Mouse (Mus musculus) v-Abl transformed pro-B cells (cell line): Measurements from ENCODE around the gene Gm10031.
"Not testable (repeated sequence)": the region's sequence is repeated elsewhere in the genome, so short reads cannot be mapped to it uniquely, and the experiment has no call there.

ENCODE experiments used
- in situ Hi-C, 2 experiments: fragments of 400-800 bp; cut with MboI; formaldehyde crosslinking; loops; one replicate each; pipeline ENCODE4 v1.15.1; 2025; ENCODE audit not compliant: unreplicated experiment in 2 of 2

The Gm10031 gene

GRCm38 (mm10) chr1:156523842-156524241 lies at the start of gene Gm10031:
Gene Gm10031, plus strand, starts transcription at chr1:156524012.
- in situ Hi-C loops = not testable (repeated sequence)

- in situ Hi-C loops = loop anchor here in 1 of 2 experiments (5.0 kb wide), 1 partner anchor 58 kb away; no protein-coding TSS in a partner anchor
These were observed 49.0 kb upstream of the Gm10031 start for GRCm38 (mm10) chr1:156474854-156475253.

- in situ Hi-C loops = loop anchor here in 1 of 2 experiments (5.0 kb wide), 1 partner anchor 59 kb away; no protein-coding TSS in a partner anchor
These were observed 47.8 kb upstream of the Gm10031 start for GRCm38 (mm10) chr1:156476016-156476415.

- in situ Hi-C loops = loop anchor here in 1 of 2 experiments (5.0 kb wide), 1 partner anchor 59 kb away; no protein-coding TSS in a partner anchor
These were observed 47.3 kb upstream of the Gm10031 start for GRCm38 (mm10) chr1:156476535-156476934.

GRCm38 (mm10) chr1:156481826-156482225 lies 42.0 kb upstream of the Gm10031 start:
- in situ Hi-C loops = no loop called here

GRCm38 (mm10) chr1:156487498-156487897 lies 36.3 kb upstream of the Gm10031 start:
- in situ Hi-C loops = no loop called here

GRCm38 (mm10) chr1:156488031-156488430 lies 35.8 kb upstream of the Gm10031 start:
- in situ Hi-C loops = no loop called here

GRCm38 (mm10) chr1:156491226-156491796 lies 32.5 kb upstream of the Gm10031 start:
- in situ Hi-C loops = no loop called here

- in situ Hi-C loops = no loop called here
These were observed 28.8 kb upstream of the Gm10031 start for GRCm38 (mm10) chr1:156495025-156495424.

- in situ Hi-C loops = no loop called here
These were observed 26.9 kb upstream of the Gm10031 start for GRCm38 (mm10) chr1:156496910-156497309.

- in situ Hi-C loops = no loop called here
These were observed 18.8 kb upstream of the Gm10031 start for GRCm38 (mm10) chr1:156504945-156505523.

- in situ Hi-C loops = no loop called here
These were observed 17.9 kb upstream of the Gm10031 start for GRCm38 (mm10) chr1:156505901-156506300.

- in situ Hi-C loops = no loop called here
These were observed 16.1 kb upstream of the Gm10031 start for GRCm38 (mm10) chr1:156507753-156508152.

GRCm38 (mm10) chr1:156520136-156520780 lies 3.6 kb upstream of the Gm10031 start:
- in situ Hi-C loops = no loop called here

- in situ Hi-C loops = no loop called here
These were observed 1.9 kb upstream of the Gm10031 start for GRCm38 (mm10) chr1:156521796-156522517.

GRCm38 (mm10) chr1:156532476-156533175 lies 8.8 kb downstream of the Gm10031 start:
- in situ Hi-C loops = loop anchor here (10.0 to 25.0 kb wide), 2 partner anchors 278 to 555 kb away; no protein-coding TSS in a partner anchor

- in situ Hi-C loops = loop anchor here (10.0 to 25.0 kb wide), 2 partner anchors 279 to 554 kb away; no protein-coding TSS in a partner anchor
These were observed 9.7 kb downstream of the Gm10031 start for GRCm38 (mm10) chr1:156533483-156533882.

GRCm38 (mm10) chr1:156533911-156534310 lies 10.1 kb downstream of the Gm10031 start:
- in situ Hi-C loops = loop anchor here (10.0 to 25.0 kb wide), 2 partner anchors 279 to 553 kb away; no protein-coding TSS in a partner anchor

- in situ Hi-C loops = loop anchor here (5.0 to 25.0 kb wide), 4 partner anchors 95 to 550 kb away; no protein-coding TSS in a partner anchor
These were observed 13.2 kb downstream of the Gm10031 start for GRCm38 (mm10) chr1:156537031-156537430.

- in situ Hi-C loops = loop anchor here (5.0 to 25.0 kb wide), 4 partner anchors 95 to 550 kb away; no protein-coding TSS in a partner anchor
These were observed 13.9 kb downstream of the Gm10031 start for GRCm38 (mm10) chr1:156537701-156538100.
